Mouse (Mus musculus) splenic B cell, adult 2 months (primary cell): ENCODE data around the gene Mfsd4b2.
A peak's percentile ranks its signal among the peaks of the same experiment; 100 is the strongest.

Source experiments
- DNase-seq: peaks from one replicate; pipeline ENCODE4 v3.0.0-alpha.2; 2011; ENCODE audit warnings: low read depth, low spot score
- H3K27me3 ChIP-seq: 2 replicates; pipeline ENCODE4 v1.6.1; 2012; ENCODE audit warnings: mild to moderate bottlenecking, low read length, moderate library complexity, mixed read lengths; ENCODE audit not compliant: control insufficient read depth, poor library complexity, insufficient read depth, severe bottlenecking
- H3K36me3 ChIP-seq: 2 replicates; pipeline ENCODE4 v1.6.1; 2012; ENCODE audit warnings: mild to moderate bottlenecking, low read length, moderate library complexity, mixed read lengths; ENCODE audit not compliant: control insufficient read depth, poor library complexity, insufficient read depth, severe bottlenecking

The Mfsd4b2 gene

DNA sequence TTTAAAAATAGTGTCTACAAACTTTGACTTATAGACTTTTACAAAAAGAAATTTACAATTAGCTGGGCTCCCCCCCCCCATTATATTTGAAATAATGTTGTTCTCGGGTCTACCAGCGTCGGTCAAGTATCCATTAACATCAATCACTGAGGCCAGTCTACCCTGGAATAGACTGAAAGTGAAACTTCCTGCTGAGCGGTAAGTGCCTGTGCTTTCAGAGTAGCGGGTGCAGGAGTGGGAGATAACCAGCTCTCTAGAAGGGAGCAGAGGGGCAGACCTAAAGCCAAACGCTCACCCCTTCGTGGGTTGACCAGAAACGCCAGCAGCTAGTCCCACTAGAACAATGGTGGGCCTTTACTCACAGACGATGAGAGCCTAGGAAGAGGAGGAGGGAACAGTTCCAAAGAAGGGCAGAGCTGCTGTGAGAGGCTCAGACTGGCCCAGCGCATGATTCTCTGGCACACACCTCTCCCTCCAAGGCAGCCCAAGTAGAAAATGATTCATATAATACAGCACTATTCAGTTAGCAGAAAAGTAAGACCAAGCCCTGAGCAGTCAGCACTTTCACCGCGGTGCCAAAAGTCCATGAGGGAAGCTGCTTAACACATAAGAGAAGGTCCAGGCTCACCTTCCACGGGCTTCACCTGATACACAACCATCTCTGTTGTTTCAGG lies 17.8 kb downstream of the Mfsd4b2 start:
- no peak for DNase-seq

GRCm38 (mm10) chr10:39906799-39907658 lies 19.7 kb downstream of the Mfsd4b2 start:
- Histone ChIP-seq H3K36me3 (no peaks in the 10 kb centered on the region), H3K27me3 (no peaks in the 10 kb centered on the region)
- DNase-seq: no peak

More for the DNA sequence above, 17.8 kb downstream of the Mfsd4b2 start:
- no peaks in the 10 kb centered on the region for H3K36me3 ChIP-seq
- H3K27me3 ChIP-seq: no peaks in the 10 kb centered on the region

- DNase-seq: no peak
- Histone ChIP-seq H3K27me3 (no peaks in the 10 kb centered on the region), H3K36me3 (no peaks in the 10 kb centered on the region)
These were observed 22.5 kb downstream of the Mfsd4b2 start for GRCm38 (mm10) chr10:39904191-39904590.

DNA sequence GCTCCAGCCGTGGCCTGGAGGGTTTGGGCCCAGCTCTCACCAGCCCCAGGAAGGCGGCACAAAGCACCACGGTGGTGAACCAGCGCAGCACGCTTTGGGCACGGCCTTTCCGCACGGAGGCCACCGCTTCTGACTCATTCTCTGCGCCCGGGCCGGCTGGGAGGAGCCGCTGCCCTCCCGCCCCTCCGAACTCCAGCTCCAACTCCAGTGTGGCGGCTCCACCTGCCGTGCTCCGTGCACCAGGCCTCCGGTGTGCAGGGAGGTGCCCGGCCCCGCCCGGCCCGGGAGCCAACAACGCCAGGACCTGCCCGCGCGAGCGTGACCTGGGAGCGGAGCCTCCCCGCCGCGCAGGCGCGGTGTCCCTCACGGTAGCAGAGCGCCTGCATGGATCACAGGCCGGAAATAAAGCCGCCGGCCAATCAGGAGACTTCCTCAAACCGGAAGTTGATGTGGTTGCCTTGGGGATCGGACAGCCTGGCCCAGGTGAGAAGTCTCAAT lies 27.8 kb downstream of the Mfsd4b2 start, which contains the start of gene Mfsd4b4:
Gene Mfsd4b4, minus strand, starts transcription at position 365 of the 498 bp plus-strand sequence.
- Histone ChIP-seq H3K36me3 (no peaks in the 10 kb centered on the region), H3K27me3 (no peaks in the 10 kb centered on the region; the same call in 1 of the 2 replicates)
- peak; percentile 76 for DNase-seq

GRCm38 (mm10) chr10:39896503-39896902 lies 30.2 kb downstream of the Mfsd4b2 start:
- Histone ChIP-seq H3K27me3 (no peaks in the 10 kb centered on the region; the same call in 1 of the 2 replicates), H3K36me3 (no peaks in the 10 kb centered on the region)
- no peak for DNase-seq

DNA sequence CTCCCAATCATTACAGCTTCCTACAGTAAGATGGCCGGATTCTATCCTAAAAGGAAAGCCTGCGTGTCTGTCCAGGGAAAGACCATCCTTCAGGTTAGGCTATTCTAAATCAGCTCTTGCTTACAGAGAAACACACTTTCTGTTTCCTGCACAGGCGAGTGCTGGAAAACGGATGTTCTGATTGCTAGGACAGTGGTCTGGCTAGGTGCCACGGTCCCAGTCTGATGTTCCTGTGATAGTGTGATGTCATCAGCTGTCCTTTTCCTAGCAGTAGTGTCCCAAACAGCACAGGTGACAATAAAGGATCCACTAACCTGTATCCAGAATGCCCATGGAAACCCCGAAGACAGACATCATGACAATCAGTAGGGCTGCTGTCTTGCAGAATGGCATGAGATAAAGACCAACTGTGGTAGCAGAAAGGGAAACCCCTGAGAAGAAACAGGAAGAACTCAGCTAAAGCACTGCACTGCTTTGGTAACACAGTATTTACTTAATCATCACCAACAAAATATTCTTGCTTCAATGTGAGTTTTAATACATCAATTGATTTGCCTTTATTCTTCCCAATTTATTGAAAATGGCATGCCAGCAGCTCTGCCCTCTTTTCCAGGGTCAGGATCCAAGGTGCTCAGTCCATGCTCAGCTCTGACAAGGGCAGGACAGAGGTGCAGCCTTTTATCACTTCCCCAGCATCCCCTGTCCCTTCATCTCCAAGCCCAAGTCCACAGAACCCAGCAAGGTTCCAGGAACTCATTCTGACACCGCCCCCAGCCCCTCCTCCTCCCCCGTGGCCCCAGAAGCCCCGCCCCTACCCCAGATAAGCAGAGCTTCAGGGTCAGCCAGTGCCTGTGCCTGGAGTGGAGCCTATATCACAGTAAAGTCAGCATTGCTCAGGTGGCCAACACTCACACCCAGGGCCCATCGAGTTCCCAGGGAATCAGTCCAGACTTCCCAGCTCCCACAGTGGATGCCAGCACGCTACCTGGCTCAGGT lies 32.7 kb downstream of the Mfsd4b2 start:
- Histone ChIP-seq H3K27me3 (no peaks in the 10 kb centered on the region; the same call in 1 of the 2 replicates), H3K36me3 (no peaks in the 10 kb centered on the region)
- no peak for DNase-seq

- Histone ChIP-seq H3K27me3 (no peaks in the 10 kb centered on the region), H3K36me3 (no peaks in the 10 kb centered on the region)
- no peak for DNase-seq
These were observed 38.1 kb downstream of the Mfsd4b2 start for GRCm38 (mm10) chr10:39888621-39889020.
